Mouse (Mus musculus): ENCODE measurements around the gene Olfr513. TPM values are rescaled to one million over a fixed set of nuclear protein-coding genes. Genes with fewer than 3 reads are reported as not detected.

Gene Olfr513
- total RNA-seq (2021), result not detected
- long read RNA-seq, experiment 1, result 0 reads
- long read RNA-seq, experiment 2, result 0 reads

GRCm38 (mm10) chr7:108750673-108751072 lies at the start of gene Olfr513:
TSS of gene Olfr513 (plus strand) at chr7:108750973.
- no peak for DNase-seq
- intact Hi-C loops (cut with DNase I; ENCODE audit: low total_unique reads), result no loop called here

DNA sequence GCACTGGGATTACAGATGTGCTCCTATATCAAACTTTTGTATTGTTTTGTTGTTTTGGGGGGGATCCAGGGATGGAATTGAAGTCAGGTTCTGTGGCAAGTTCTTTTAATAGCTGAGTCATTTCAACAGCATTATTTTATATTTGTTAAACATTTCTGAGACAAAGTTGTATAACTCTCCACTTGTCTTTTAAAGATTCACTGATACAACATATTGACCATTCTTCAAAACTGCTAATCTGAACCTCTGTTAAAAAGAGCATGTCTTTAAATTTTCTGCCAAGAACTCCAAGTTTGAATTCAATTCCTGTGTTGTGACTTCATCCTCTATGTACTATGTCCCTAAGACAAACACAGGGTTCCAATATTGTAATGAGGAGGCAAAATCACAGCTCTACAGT lies 37.8 kb upstream of the Olfr513 start, which contains the start of gene Olfr512:
TSS of gene Olfr512 (plus strand) at position 301 of the 400 bp plus-strand sequence.
- no peak for DNase-seq
- intact Hi-C loops (cut with DNase I; ENCODE audit: low total_unique reads), result no loop called here

GRCm38 (mm10) chr7:108760411-108760810 lies 9.6 kb downstream of the Olfr513 start:
- DNase-seq, result no peak
- intact Hi-C loops (cut with DNase I; ENCODE audit: low total_unique reads), result no loop called here

GRCm38 (mm10) chr7:108797205-108797933 lies 46.6 kb downstream of the Olfr513 start:
- intact Hi-C loops (cut with DNase I; ENCODE audit: low total_unique reads), result no loop called here
- DNase-seq, result no peak

Other genes starting within 250 kb of the Olfr513 start
- gene Olfr502, start 225.9 kb upstream of the Olfr513 start, total RNA-seq (2021), result not detected
- not detected for gene Olfr503, start 206.4 kb upstream of the Olfr513 start, total RNA-seq (2021)
- not detected for gene Olfr504, start 185.2 kb upstream of the Olfr513 start, total RNA-seq (2021)
- not detected for gene Olfr506, start 140.2 kb upstream of the Olfr513 start, total RNA-seq (2021)
- not detected for gene Olfr507, start 129.2 kb upstream of the Olfr513 start, total RNA-seq (2021)
- gene Olfr508, start 121.0 kb upstream of the Olfr513 start, total RNA-seq (2021), result not detected
- gene Olfr509, start 99.1 kb upstream of the Olfr513 start, total RNA-seq (2021), result not detected
- not detected for gene Olfr510, start 84.6 kb upstream of the Olfr513 start, total RNA-seq (2021)
- not detected for gene Olfr512, start 37.7 kb upstream of the Olfr513 start, total RNA-seq (2021)
- not detected for gene Olfr514, start 75.0 kb downstream of the Olfr513 start, total RNA-seq (2021)
- gene Olfr516, start 99.6 kb downstream of the Olfr513 start, total RNA-seq (2021), result not detected
- not detected for gene Olfr517, start 121.4 kb downstream of the Olfr513 start, total RNA-seq (2021)
- not detected for gene Olfr518, start 134.0 kb downstream of the Olfr513 start, total RNA-seq (2021)
- gene Olfr519, start 143.4 kb downstream of the Olfr513 start, total RNA-seq (2021), result not detected
- gene Nlrp10, start 179.2 kb downstream of the Olfr513 start, total RNA-seq (2021), result under 1 TPM; 0.66 to 0.70 TPM
- 100 to 1,000 TPM in 1 of 2 experiments, 10 to 100 TPM in 1; 98.1 to 105 TPM for gene Eif3f, start 183.4 kb downstream of the Olfr513 start, total RNA-seq (2021)
- 1 to 10 TPM in 1 of 2 experiments, under 1 TPM in 1; 0.89 to 1.3 TPM for gene Tub, start 199.4 kb downstream of the Olfr513 start, total RNA-seq (2021)

All from gastrocnemius, postnatal 14 days (tissue).